Mouse (Mus musculus): Measurements from ENCODE around the gene Bicdl1. TPM values are rescaled to one million over a fixed set of nuclear protein-coding genes. Genes with fewer than 3 reads are reported as not detected.

Bicdl1 gene
- polyA plus RNA-seq (2015; fragmentation: Nextera tagmentation; extraction: Ambion mirVana): 12.0 and 15.0 TPM in 2 replicates

GRCm38 (mm10) chr5:115731001-115731731 is at the start of gene Bicdl1:
Gene Bicdl1 (minus strand): TSS chr5:115731621.

GRCm38 (mm10) chr5:115631505-115632357 is 99.7 kb downstream of the Bicdl1 start, which contains the start of gene Rab35:
Gene Rab35 (plus strand): TSS chr5:115631908.

Small RNA genes within 50 kb of the gene (microRNA-seq; reads per million reads assigned to microRNA genes)
- gene Mir7030: not detected

Other genes starting within 250 kb of the Bicdl1 start
- gene Sirt4, start 246.9 kb downstream of the Bicdl1 start, polyA plus RNA-seq (2015; fragmentation: Nextera tagmentation; extraction: Ambion mirVana): 13.6 and 14.6 TPM in 2 replicates
- gene Pxn, start 224.9 kb downstream of the Bicdl1 start, polyA plus RNA-seq (2015; fragmentation: Nextera tagmentation; extraction: Ambion mirVana): 30.1 and 30.2 TPM in 2 replicates
- 1,280 and 1,369 TPM in 2 replicates for gene Rplp0, start 172.2 kb downstream of the Bicdl1 start, polyA plus RNA-seq (2015; fragmentation: Nextera tagmentation; extraction: Ambion mirVana)
- gene Gcn1l1, start 166.4 kb downstream of the Bicdl1 start, polyA plus RNA-seq (2015; fragmentation: Nextera tagmentation; extraction: Ambion mirVana): 16.3 and 18.2 TPM in 2 replicates
- gene Rab35, start 99.7 kb downstream of the Bicdl1 start, polyA plus RNA-seq (2015; fragmentation: Nextera tagmentation; extraction: Ambion mirVana): 16.0 and 17.1 TPM in 2 replicates
- 15.7 and 16.0 TPM in 2 replicates for gene Cit, start 113.7 kb upstream of the Bicdl1 start, polyA plus RNA-seq (2015; fragmentation: Nextera tagmentation; extraction: Ambion mirVana)